Mouse (Mus musculus) erythroid progenitor cell, adult 5-6 weeks (primary cell): ENCODE data around the gene Brk1. TPM values are rescaled to one million over a fixed set of nuclear protein-coding genes. Genes with fewer than 3 reads are reported as not detected.
A peak's percentile ranks its signal among the peaks of the same experiment; 100 is the strongest.

ENCODE experiments used
- ATAC-seq: replicated peaks from 2 replicates; pipeline ENCODE4 v1.8.0; 2016; ENCODE audit warnings: moderate number of reproducible peaks, mild to moderate bottlenecking, moderate TSS enrichment, inconsistent platforms; ENCODE audit not compliant: poor library complexity, low FRiP score, severe bottlenecking
- total RNA-seq, 2 experiments: library from RNA; stranded (forward) in 1 of 2; stranded (reverse) in 1 of 2; fragments of 150-400 nt in 1 of 2; fragments of 186-747, 209-891 nt in 1 of 2; gene quantifications; 2 replicates each; pipeline versions ENCODE4 v1.2.3 to v1.2.4; 2015 to 2017; ENCODE audit warnings: low replicate concordance in 2 of 2

The Brk1 gene
- 109 and 117 TPM in 2 replicates for total RNA-seq (2015; ENCODE audit: low replicate concordance)
- total RNA-seq (2017; ENCODE audit: low replicate concordance): 41.2 and 42.5 TPM in 2 replicates

GRCm38 (mm10) chr6:113604432-113605223 is at the start of gene Brk1:
Gene Brk1, plus strand, starts transcription at chr6:113604772.
- ATAC-seq: peak; percentile 92

- no peak for ATAC-seq
Measured at GRCm38 (mm10) chr6:113559736-113560135, 44.8 kb upstream of the Brk1 start.

- ATAC-seq: no peak
Measured at GRCm38 (mm10) chr6:113564557-113564956, 40.0 kb upstream of the Brk1 start.

GRCm38 (mm10) chr6:113576044-113576443 is 28.5 kb upstream of the Brk1 start:
- ATAC-seq: no peak

GRCm38 (mm10) chr6:113579306-113579705 is 25.3 kb upstream of the Brk1 start:
- ATAC-seq: no peak

GRCm38 (mm10) chr6:113583023-113583422 is 21.5 kb upstream of the Brk1 start:
- no peak for ATAC-seq

- no peak for ATAC-seq
Measured at GRCm38 (mm10) chr6:113585065-113585464, 19.5 kb upstream of the Brk1 start.

GRCm38 (mm10) chr6:113586466-113587183 is 17.9 kb upstream of the Brk1 start:
- ATAC-seq: no peak

- no peak for ATAC-seq
Measured at GRCm38 (mm10) chr6:113592637-113593036, 11.9 kb upstream of the Brk1 start.

- ATAC-seq: no peak
Measured at GRCm38 (mm10) chr6:113597945-113598344, 6.6 kb upstream of the Brk1 start.

GRCm38 (mm10) chr6:113599833-113600232 is 4.7 kb upstream of the Brk1 start:
- ATAC-seq: no peak

GRCm38 (mm10) chr6:113600543-113601139 is 3.9 kb upstream of the Brk1 start, which contains the start of gene Fancd2os:
Gene Fancd2os, minus strand, starts transcription at chr6:113600715.
- ATAC-seq: no peak

- no peak for ATAC-seq
Measured at GRCm38 (mm10) chr6:113602821-113603220, 1.8 kb upstream of the Brk1 start.

- ATAC-seq: no peak
Measured at GRCm38 (mm10) chr6:113603993-113604392, 579 bp upstream of the Brk1 start.

- peak; percentile 28; the same call in 1 of the 2 replicates for ATAC-seq
Measured at GRCm38 (mm10) chr6:113605224-113605545, 613 bp downstream of the Brk1 start.

- no peak for ATAC-seq
Measured at GRCm38 (mm10) chr6:113608871-113609270, 4.3 kb downstream of the Brk1 start.

- no peak for ATAC-seq
Measured at GRCm38 (mm10) chr6:113609293-113609692, 4.7 kb downstream of the Brk1 start.

GRCm38 (mm10) chr6:113612258-113612969 is 7.8 kb downstream of the Brk1 start:
- ATAC-seq: no peak

- no peak for ATAC-seq
Measured at GRCm38 (mm10) chr6:113614152-113614551, 9.6 kb downstream of the Brk1 start.

GRCm38 (mm10) chr6:113614997-113615396 is 10.4 kb downstream of the Brk1 start:
- ATAC-seq: no peak
